Mouse (Mus musculus): ENCODE results near the gene Plekhm1.

Gene Plekhm1

DNA sequence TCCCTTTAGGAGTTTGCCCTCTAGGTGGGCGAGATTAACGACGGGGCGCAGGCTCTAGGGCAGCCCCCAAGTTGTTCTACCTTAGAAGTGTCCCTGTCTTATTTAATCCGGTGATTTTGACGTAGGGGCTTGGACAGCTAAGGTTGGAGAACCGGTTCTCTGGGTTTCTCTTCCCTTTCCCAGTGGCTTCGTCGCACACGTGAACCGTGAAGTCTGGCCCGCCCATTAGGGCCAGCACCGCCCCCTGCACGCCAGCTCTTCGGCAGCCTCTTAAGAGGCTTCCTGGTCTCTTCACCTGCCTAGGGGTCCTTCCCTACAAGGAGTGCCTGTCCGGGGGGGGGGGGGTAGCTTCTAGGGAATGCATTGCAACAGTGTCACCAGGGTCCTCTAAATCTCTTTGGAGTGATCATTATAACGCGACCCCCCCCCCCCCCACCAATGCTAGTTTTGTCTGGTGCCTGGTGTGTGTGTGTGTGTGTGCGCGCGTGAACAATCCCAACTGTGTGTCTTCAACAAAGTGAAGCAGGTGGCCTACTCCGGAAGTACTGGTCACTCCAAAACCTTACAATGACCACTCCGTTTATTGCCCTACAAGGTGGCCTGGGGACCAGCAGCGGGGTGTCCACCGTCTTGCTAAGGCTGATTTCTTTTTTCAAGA lies 51.0 kb downstream of the Plekhm1 start:
- in situ Hi-C loops (cut with MboI) = loop anchor here (5.0 kb wide), 1 partner anchor 51 kb away; the partner anchor contains the start of gene Plekhm1

DNA sequence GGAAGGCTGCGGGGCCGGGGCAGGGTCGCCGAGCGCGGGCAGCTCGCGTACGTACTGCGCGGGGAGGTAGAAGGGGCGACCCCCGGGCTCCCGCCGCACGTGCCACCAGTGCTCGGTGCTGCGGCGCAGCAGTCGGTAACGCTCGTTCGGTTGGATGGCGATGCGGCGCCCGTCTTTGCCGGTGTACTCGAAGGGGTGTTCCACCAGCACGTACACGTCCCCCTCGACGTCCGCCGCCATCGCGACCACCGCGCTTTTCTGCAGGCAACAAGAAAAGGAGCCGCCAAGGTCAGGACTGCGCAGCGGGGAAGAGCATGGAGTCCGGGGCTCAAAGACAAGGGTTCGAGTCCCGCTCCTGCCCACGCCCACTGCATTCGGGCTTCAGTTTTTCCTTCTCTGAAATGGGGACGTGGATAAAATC lies 51.8 kb downstream of the Plekhm1 start:
- in situ Hi-C loops (cut with MboI) = loop anchor here (5.0 kb wide), 1 partner anchor 52 kb away; the partner anchor contains the start of gene Plekhm1

DNA sequence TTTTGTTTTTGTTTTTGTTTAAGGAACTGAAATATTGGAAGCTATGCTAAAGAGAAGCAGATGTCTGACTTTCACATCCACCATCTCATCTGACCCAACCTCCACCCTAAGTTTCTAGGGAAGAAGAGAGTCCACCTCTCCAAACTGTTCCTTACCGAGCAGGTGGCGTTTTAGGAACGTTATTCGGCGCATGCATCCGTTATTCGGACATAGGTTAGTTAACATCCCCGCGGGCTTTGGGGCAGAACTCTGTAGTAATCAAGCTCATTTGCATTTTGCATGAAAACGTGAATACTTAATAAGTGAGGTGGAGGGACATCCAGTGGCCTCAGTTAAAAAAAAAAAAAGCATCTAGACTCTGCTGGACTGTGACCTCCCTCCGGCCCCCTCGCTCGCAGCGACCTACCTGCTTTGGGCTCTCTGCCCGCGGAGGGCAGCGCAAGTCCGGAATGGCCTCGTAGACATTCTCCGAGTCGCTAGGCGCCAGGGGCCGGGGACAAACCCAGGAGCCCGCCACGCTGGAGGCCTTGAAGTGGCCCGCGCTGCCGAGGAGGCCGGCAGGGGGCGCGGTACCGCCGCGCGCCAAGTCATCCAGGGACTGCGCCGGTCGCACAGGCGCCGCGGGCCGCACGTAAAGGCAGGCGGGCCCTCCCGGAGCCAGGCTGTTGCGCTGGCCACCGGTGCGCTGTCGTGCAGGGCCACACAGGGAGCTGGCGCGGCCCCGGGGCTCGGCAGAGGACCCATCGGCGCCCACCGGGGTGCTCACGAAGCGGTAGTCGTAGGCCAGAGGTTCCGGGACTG lies 52.4 kb downstream of the Plekhm1 start:
- in situ Hi-C loops (cut with MboI) = loop anchor here (5.0 kb wide), 1 partner anchor 52 kb away; the partner anchor contains the start of gene Plekhm1

GRCm38 (mm10) chr11:103359122-103359521 lies 53.4 kb downstream of the Plekhm1 start:
- in situ Hi-C loops (cut with MboI) = no loop called here

- in situ Hi-C loops (cut with MboI) = no loop called here
These were observed 54.2 kb downstream of the Plekhm1 start for GRCm38 (mm10) chr11:103358316-103358715.

GRCm38 (mm10) chr11:103357710-103358109 lies 54.8 kb downstream of the Plekhm1 start:
- in situ Hi-C loops (cut with MboI) = no loop called here

DNA sequence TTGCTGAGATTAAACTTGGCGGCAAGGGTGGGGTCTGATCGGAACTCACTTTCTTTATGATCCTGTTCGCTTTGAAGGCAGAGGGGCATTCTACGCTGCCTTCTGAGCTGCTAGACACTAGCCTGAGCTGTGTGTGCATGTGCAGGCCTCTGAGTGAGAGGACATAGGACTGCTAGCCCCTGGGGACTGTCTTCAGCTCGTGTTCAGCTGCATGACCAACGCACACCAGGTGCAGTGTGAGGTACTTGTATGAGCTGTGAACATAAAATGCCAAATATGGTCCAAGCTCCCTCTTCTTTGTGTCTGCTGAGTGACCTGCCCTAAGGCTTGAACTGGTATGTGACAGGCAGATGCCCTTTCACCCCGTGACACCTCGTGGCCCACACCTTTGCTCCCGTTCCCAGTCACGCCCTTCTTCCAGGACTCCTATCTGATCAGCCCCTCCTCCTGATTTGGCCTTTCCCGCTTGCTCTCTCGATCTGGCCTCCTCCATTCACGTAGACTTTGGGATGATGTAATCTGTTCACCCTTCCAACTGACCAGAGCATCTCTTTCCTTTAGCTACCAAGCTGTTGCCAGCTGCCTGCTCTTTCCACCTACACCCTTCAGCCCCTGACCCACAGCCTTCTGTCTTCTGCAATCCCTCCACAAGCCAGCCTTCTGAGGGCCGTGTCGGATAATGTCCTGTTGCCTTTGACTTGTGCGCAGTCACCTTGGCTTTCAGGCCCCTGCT lies 55.4 kb downstream of the Plekhm1 start:
- in situ Hi-C loops (cut with MboI) = no loop called here

DNA sequence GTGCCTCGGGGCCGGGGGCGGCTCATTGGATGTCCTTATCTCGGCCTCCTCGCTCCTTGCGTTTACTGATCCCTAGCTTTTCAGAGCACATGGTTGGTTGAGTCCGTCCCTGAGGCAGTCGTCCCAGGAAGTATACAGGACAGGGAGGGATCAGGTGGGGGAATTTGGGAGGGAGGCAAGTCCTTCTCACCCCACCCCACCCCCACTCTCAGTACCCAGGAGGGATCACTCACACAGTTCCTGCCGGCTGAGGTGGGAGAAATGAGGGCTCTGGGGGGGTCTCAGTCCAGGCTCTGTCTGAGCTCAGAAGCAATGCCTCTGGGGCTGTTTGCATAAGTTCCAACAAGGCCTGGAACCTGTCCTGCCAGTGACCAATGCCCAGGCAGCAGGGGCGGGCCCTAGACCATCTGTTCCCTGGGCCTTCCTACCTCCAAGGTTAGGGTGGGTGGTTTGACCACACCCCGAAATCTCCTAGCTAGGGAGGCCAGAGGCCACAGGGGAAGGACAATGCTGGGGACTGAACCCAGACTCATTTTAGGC lies 56.4 kb downstream of the Plekhm1 start:
- in situ Hi-C loops (cut with MboI) = no loop called here

DNA sequence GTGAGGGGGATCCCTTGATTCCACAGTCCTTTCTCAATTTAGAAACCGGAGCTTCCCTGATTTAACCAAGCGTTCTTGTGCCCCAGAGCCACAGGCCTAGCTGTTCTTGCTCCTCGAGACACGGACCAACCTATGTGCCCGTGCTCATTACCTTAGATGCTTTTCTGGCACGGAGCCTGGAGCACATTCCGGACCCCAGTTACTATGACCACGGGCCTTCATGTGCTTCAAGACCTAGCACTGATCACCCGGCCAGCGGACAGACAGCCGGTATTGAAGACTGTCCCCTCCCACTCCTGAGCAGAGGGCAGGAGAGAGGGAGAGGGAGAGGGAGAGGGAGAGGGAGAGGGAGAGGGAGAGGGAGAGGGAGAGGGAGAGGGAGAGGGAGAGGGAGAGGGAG lies 57.2 kb downstream of the Plekhm1 start:
- in situ Hi-C loops (cut with MboI) = no loop called here

- in situ Hi-C loops (cut with MboI) = no loop called here
These were observed 58.5 kb downstream of the Plekhm1 start for GRCm38 (mm10) chr11:103354033-103354432.

DNA sequence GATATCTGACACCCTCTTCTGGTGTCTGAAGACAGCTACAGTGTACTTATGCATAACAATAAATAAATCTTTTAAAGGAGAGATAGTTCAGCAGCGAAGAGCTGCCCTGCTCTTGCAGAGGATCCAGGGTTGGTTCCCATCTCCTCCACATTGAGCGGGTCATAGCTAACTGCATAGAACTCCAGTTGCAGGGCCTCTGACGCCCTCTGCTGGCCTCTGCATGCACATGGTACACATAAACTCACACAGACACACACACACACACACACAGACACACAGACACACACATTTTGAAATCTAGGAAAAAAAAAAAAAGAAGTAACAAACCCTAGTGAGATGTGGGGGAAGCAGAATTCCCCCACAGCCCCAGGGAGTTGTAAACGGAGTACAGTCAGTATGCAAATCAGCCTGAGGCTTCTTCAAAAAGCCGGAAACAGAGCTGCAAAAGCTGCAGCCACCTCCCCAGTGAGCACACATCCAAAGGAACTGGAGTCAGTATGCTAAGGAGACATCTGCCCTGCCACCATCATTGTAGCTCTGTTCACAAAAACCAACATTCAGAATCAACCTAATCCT lies 60.2 kb downstream of the Plekhm1 start:
- in situ Hi-C loops (cut with MboI) = no loop called here

DNA sequence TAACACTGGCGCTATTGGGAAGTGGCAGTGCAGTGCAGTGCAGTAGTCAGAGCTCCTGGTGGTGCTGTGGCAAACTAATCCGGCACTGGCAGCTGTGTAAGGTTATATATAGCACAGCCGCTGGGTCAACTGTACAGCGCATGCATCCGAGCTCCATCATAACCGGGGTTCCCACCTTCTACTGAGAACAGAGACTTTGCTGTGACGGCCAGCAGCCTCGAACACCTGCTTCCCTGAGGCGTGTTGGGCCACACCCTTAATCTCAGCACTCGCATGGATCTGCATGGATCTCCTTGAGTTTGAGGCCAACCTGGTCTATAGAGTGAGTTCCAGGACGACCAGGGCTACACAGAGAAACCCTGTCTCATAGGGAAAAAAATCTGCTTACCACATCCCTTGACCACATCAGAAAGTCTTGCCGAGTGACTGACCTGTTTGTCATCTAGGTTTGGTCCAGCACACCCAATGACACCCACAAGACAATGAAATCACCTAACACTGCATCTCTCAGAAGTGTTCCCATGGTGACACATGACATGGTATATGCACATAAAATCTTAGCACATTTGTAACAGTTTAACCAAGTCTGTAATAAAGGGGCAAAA lies 61.7 kb downstream of the Plekhm1 start:
- in situ Hi-C loops (cut with MboI) = no loop called here

DNA sequence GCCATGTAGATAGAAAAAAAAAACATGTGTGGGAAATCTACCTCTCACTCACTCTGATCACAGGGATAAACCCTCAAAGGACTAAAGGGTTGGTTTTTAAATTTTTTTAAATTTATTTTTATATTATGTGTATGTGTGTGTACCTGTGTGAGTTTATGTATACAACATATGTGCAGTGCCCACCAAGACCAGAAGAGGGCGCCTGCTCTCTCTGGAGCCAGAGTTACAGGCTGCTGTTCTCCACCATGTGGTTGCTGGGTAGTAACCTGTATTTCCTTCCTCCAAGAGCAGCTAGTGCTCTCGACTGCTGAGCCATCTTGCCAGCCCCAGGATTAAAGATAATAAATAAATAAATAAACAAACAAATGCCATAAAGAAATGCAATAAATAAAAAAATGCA lies 62.8 kb downstream of the Plekhm1 start:
- in situ Hi-C loops (cut with MboI) = no loop called here

- in situ Hi-C loops (cut with MboI) = no loop called here
These were observed 65.8 kb downstream of the Plekhm1 start for GRCm38 (mm10) chr11:103346657-103347056.

DNA sequence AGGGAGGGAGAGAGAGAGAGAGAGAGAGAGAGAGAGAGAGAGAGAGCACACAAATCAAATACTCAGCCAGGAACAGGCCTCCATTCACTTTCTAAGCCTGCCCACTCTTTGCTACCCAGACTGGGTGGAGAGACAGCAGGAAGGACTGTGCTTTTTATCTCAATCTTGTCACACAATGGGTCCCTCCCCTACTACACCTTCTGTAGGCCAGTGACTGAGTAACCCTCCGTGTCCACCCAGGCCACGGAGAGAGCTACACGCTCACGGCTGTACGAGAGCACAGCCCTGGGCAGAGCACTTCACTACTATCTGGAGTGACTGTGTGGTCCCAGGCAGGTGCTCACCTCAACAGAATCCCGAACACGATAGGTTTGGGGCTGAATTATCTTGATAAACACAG lies 66.3 kb downstream of the Plekhm1 start:
- in situ Hi-C loops (cut with MboI) = no loop called here

DNA sequence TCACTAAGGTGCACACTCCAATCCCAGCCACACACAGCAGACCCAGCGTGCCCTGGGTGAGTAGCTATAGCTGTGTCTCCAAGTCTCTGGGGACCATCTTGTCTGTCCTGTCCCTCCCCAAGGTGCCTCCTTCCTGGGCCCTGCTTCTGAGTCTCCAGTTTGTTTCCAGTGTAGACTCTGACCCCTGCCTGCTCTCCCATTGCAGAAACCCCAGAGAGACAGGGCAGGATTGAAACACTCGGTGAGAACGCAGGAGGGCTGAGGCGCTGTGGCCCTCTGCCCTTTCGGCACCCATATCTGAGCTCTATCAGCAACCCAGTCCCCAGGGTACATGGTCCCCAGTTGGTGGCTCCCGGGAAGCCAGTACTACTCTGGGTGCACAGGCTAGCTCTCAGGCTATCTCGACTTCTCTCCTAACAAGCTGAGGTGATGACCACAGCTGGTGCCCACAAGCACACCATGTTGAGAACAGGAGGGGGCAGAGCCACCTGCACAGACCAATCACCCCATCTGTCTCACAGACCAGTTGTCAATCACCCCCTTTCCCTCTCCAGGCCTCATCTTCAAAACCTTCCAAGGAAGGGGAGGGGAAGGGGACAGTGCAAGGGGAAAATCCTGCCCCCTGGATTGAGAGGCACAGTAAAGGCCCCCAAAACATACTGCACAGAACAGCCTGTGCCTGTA lies 66.9 kb downstream of the Plekhm1 start:
- in situ Hi-C loops (cut with MboI) = no loop called here

- in situ Hi-C loops (cut with MboI) = no loop called here
These were observed 67.8 kb downstream of the Plekhm1 start for GRCm38 (mm10) chr11:103344494-103345332.

GRCm38 (mm10) chr11:103343881-103344280 lies 68.6 kb downstream of the Plekhm1 start:
- in situ Hi-C loops (cut with MboI) = no loop called here

GRCm38 (mm10) chr11:103343063-103343462 lies 69.4 kb downstream of the Plekhm1 start:
- in situ Hi-C loops (cut with MboI) = no loop called here

- in situ Hi-C loops (cut with MboI) = no loop called here
These were observed 71.8 kb downstream of the Plekhm1 start for GRCm38 (mm10) chr11:103340677-103341076.

Measured in mature B cell (primary cell).